Mouse (Mus musculus): ENCODE data around the gene Zfp185.

DNA sequence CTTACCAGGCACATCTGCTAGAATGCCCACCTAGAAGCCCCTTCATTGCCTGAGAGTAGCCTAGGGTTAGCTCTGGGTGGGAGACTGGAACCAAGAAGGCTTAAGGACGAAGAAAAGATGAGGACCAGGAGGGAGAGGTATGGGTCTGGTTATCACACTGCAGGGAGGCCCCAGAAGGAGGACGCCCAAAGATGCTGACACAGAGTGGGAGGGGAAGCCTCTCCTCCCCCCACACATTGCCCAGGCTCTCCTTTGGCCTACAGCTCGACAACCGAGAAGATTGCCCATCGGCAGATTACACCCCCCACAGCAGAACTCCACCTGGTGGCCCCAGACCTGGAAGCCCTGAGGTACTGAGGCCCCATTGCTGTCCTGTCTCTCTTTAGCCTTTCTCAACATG lies 16.0 kb downstream of the Zfp185 start:
- no peak for TF ChIP-seq CTCF (IDR thresholded peaks at IDR 0.05; ENCODE audit: insufficient read depth, low read depth, low read length)
- TF ChIP-seq POLR2A (IDR thresholded peaks at IDR 0.05; ENCODE audit: insufficient read depth, low read depth, low read length), result no peak
